Comparison of ENCODE assay signal across 21 mouse cellular contexts in the genomic region with DNA sequence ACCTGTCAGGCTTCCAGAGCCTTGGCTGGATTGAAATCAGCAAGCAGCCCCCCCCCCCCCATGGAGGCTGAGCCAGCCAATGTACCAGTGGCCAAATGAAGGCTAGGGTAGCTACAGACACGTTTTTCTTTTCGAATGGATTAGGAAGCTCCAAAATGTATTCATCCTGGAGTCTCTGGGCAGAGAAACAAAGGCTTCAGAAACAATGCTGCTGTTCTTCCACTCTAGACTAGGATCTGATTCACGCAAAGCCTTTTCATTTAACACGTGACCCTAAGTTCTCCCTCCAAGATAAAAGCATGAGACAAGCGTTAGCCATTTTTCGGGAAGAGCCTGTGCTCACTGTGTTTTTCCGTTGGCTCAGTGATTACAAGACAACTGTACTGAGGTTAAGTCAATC.
DNase-seq lines count a peak whose midpoint lies in the region; ATAC-seq and TF ChIP-seq lines count a peak whose summit lies in the region.
"Had no signal": no experiment of that assay in that cellular context is flagged by ENCODE, and none has a peak within 500 bp of the region (broad histone marks: within the 10 kb centered on the region; RNA-seq: fewer than 3 reads in every experiment).

No protein-coding gene starts in this region.

- ATAC-seq in midbrain, postnatal 0 days (ENCODE audit: low FRiP score), result no peak
- no peak for ATAC-seq in forebrain, embryonic 15.5 days (replicated peaks)
- no peak for ATAC-seq in midbrain, embryonic 15.5 days (replicated peaks)
- ATAC-seq: activated CD4-positive, CD25-positive, alpha-beta regulatory T cell, adult 4 months; liver, postnatal 0 days had no signal

- no peak for TF ChIP-seq CTCF in midbrain, postnatal 0 days (IDR thresholded peaks at IDR 0.05)

- H3K27me3 ChIP-seq in midbrain, embryonic 10.5 days (ENCODE audit: low read depth, poor library complexity, severe bottlenecking), result no peaks in the 10 kb centered on the region
- H3K27me3 ChIP-seq in midbrain, postnatal 0 days (ENCODE audit: insufficient read depth, low read length), result no peaks in the 10 kb centered on the region
- no peaks in the 10 kb centered on the region for H3K27me3 ChIP-seq in forebrain, embryonic 10.5 days (ENCODE audit: poor library complexity, severe bottlenecking)
- H3K27me3 ChIP-seq in forebrain, embryonic 15.5 days, result no peaks in the 10 kb centered on the region
- H3K27me3 ChIP-seq in midbrain, embryonic 15.5 days (replicated peaks), result no peaks in the 10 kb centered on the region
- H3K27me3 ChIP-seq: embryonic facial prominence, embryonic 15.5 days; hindbrain, embryonic 15.5 days; neural tube, embryonic 13.5 days had no signal

- H3K36me3 ChIP-seq in midbrain, embryonic 10.5 days, result peaks cover 10% of the 10 kb centered on the region; the same call in 1 of the 2 replicates
- no peaks in the 10 kb centered on the region for H3K36me3 ChIP-seq in midbrain, postnatal 0 days (ENCODE audit: insufficient read depth, low read length)
- peaks cover 3% of the 10 kb centered on the region; the same call in 1 of the 2 replicates for H3K36me3 ChIP-seq in forebrain, embryonic 10.5 days (replicated peaks)
- no peaks in the 10 kb centered on the region for H3K36me3 ChIP-seq in forebrain, embryonic 15.5 days
- H3K36me3 ChIP-seq in midbrain, embryonic 15.5 days (replicated peaks), result no peaks in the 10 kb centered on the region
- H3K36me3 ChIP-seq: embryonic facial prominence, embryonic 15.5 days; hindbrain, embryonic 15.5 days; limb, embryonic 10.5 days had no signal

- H3K9ac ChIP-seq in midbrain, postnatal 0 days (replicated peaks; ENCODE audit: low read length, poor library complexity, severe bottlenecking), result no peak overlapping the region
- no peak overlapping the region for H3K9ac ChIP-seq in forebrain, embryonic 15.5 days (replicated peaks)
- no peak overlapping the region for H3K9ac ChIP-seq in midbrain, embryonic 15.5 days
- H3K9ac ChIP-seq: embryonic facial prominence, embryonic 15.5 days; hindbrain, embryonic 15.5 days; liver, postnatal 0 days; neural tube, embryonic 13.5 days had no signal

- peak; percentile 24 for DNase-seq in midbrain, embryonic 10.5 days (ENCODE audit: low spot score)
- no peak for DNase-seq in midbrain, postnatal 0 days (ENCODE audit: low spot score)
- DNase-seq in forebrain, embryonic 10.5 days (ENCODE audit: extremely low spot score, low spot score), result no peak
- no peak for DNase-seq in yolk sac, embryonic 10.5 days (ENCODE audit: low spot score)
- no peak for DNase-seq in right cerebral cortex, adult 2 months (ENCODE audit: low spot score in 2 of 2)
- DNase-seq: adrenal gland, postnatal 10 days; cerebellum, adult 11 months; cerebellum, postnatal 10 days; kidney, adult 11 months; liver, postnatal 0 days; lung, postnatal 10 days; right cerebral cortex, postnatal 4 days had no signal

- no peak overlapping the region for H3K4me2 ChIP-seq in midbrain, postnatal 0 days (ENCODE audit: low read depth, low read length, poor library complexity, severe bottlenecking)
- H3K4me2 ChIP-seq in forebrain, embryonic 15.5 days (replicated peaks), result no peak overlapping the region
- no peak overlapping the region for H3K4me2 ChIP-seq in midbrain, embryonic 15.5 days
- H3K4me2 ChIP-seq: embryonic facial prominence, embryonic 15.5 days; hindbrain, embryonic 15.5 days; neural tube, embryonic 13.5 days had no signal

- no peak overlapping the region for H3K4me3 ChIP-seq in midbrain, embryonic 10.5 days
- no peak overlapping the region for H3K4me3 ChIP-seq in midbrain, postnatal 0 days (ENCODE audit: low read depth, low read length)
- no peak overlapping the region for H3K4me3 ChIP-seq in forebrain, embryonic 10.5 days
- no peak overlapping the region for H3K4me3 ChIP-seq in forebrain, embryonic 15.5 days
- no peak overlapping the region for H3K4me3 ChIP-seq in midbrain, embryonic 15.5 days
- H3K4me3 ChIP-seq: embryonic facial prominence, embryonic 15.5 days; hindbrain, embryonic 15.5 days; limb, embryonic 10.5 days; neural tube, embryonic 13.5 days had no signal

- peaks cover 16% of the 10 kb centered on the region for H3K4me1 ChIP-seq in midbrain, embryonic 10.5 days
- no peaks in the 10 kb centered on the region for H3K4me1 ChIP-seq in midbrain, postnatal 0 days (ENCODE audit: insufficient read depth, low read length)
- H3K4me1 ChIP-seq in forebrain, embryonic 10.5 days, result peaks cover 11% of the 10 kb centered on the region
- H3K4me1 ChIP-seq in forebrain, embryonic 15.5 days, result peaks cover 6% of the 10 kb centered on the region
- H3K4me1 ChIP-seq in midbrain, embryonic 15.5 days, result peaks cover 12% of the 10 kb centered on the region
- H3K4me1 ChIP-seq: embryonic facial prominence, embryonic 15.5 days; limb, embryonic 10.5 days had no signal

- 36% methylated on average over 7 of the region's 7 CpGs for WGBS in midbrain, embryonic 10.5 days
- WGBS in midbrain, postnatal 0 days, result 18% methylated on average over 7 of the region's 7 CpGs
- WGBS in forebrain, embryonic 10.5 days, result 50% methylated on average over 7 of the region's 7 CpGs
- 8% methylated on average over 7 of the region's 7 CpGs for WGBS in forebrain, embryonic 15.5 days
- WGBS in midbrain, embryonic 15.5 days, result 11% methylated on average over 7 of the region's 7 CpGs

- H3K9me3 ChIP-seq in midbrain, embryonic 10.5 days (replicated peaks), result no peaks in the 10 kb centered on the region
- H3K9me3 ChIP-seq in midbrain, postnatal 0 days (ENCODE audit: low read length), result no peaks in the 10 kb centered on the region
- H3K9me3 ChIP-seq in forebrain, embryonic 10.5 days, result no peaks in the 10 kb centered on the region; the same call in 1 of the 2 replicates
- no peaks in the 10 kb centered on the region for H3K9me3 ChIP-seq in forebrain, embryonic 15.5 days
- H3K9me3 ChIP-seq in midbrain, embryonic 15.5 days, result no peaks in the 10 kb centered on the region
- H3K9me3 ChIP-seq: embryonic facial prominence, embryonic 15.5 days; hindbrain, embryonic 15.5 days; limb, embryonic 10.5 days; neural tube, embryonic 13.5 days had no signal

- peak overlapping the region; percentile 80 for H3K27ac ChIP-seq in midbrain, embryonic 10.5 days (replicated peaks)
- H3K27ac ChIP-seq in midbrain, postnatal 0 days (ENCODE audit: low read depth, low read length), result no peak overlapping the region
- peak overlapping the region; percentile 25; the same call in 1 of the 2 replicates for H3K27ac ChIP-seq in forebrain, embryonic 10.5 days
- 0 out of 2 replicates have a peak overlapping the region, but pooled peaks have one; percentile 31 for H3K27ac ChIP-seq in forebrain, embryonic 15.5 days (replicated peaks)
- H3K27ac ChIP-seq in midbrain, embryonic 15.5 days, result 0 out of 2 replicates have a peak overlapping the region, but pooled peaks have one; percentile 41
- H3K27ac ChIP-seq: embryonic facial prominence, embryonic 15.5 days; hindbrain, embryonic 15.5 days; kidney, postnatal 0 days; limb, embryonic 10.5 days; neural tube, embryonic 13.5 days; stomach, postnatal 0 days had no signal
